Mouse (Mus musculus) embryonic facial prominence, embryonic 15.5 days (tissue): ENCODE measurements around the gene Fscn3. TPM values are rescaled to one million over a fixed set of nuclear protein-coding genes. Genes with fewer than 3 reads are reported as not detected.

Source experiments
- polyA plus RNA-seq: library from polyadenylated mRNA; unstranded; fragments of >200 nt; fragmentation: Nextera tagmentation; extraction: Ambion mirVana; gene quantifications from 2 replicates; pipeline ENCODE4 v1.2.1, GENCODE M21; 2015

Gene Fscn3
- polyA plus RNA-seq, 1 experiment from 2014 or later: not detected

Other genes with a start within 250 kb of the Fscn3 start
- 20.6 and 23.3 TPM in 2 replicates for gene Zfp800, start 29.8 kb upstream of the Fscn3 start, polyA plus RNA-seq
- gene Arf5, start 4.2 kb upstream of the Fscn3 start, polyA plus RNA-seq: 419 and 430 TPM in 2 replicates
- 9.6 and 10.5 TPM in 2 replicates for gene Gcc1, start 601 bp downstream of the Fscn3 start, polyA plus RNA-seq
- not detected in 2 replicates for gene Pax4, start 21.6 kb downstream of the Fscn3 start, polyA plus RNA-seq
- gene Snd1, start 47.4 kb downstream of the Fscn3 start, polyA plus RNA-seq: 112 TPM in 2 replicates